Mouse (Mus musculus) bone marrow macrophage, adult 2 months (primary cell): ENCODE measurements around the gene Ube2n.

Source experiments
- CTCF ChIP-seq: IDR thresholded peaks from 2 replicates; pipeline ENCODE4 v1.5.1; 2012; ENCODE audit warnings: low read depth, mild to moderate bottlenecking, low read length, moderate library complexity
- POLR2A ChIP-seq: IDR thresholded peaks from 2 replicates; pipeline ENCODE4 v1.6.1; 2012; ENCODE audit warnings: mild to moderate bottlenecking, low read depth, low read length, borderline replicate concordance

DNA sequence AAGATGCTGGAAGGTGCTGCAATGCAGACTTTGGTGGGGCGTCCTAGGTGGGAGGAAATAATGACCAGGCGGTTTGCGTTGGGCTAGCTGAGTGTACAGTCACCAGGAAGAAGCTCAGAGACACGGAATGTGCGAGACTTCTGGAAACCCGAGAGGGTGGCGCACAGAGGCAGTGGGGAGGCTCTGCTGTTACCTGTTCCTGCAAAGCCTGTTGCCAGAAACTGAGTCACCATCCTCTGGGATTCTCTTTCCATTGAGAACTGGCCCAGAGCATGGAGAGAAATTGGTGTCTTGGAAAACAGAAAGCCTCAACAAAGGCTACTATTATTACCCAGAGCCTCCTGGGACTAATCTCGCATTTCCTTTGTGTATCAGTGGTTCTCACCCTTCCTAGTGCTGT, 6.8 kb upstream of the Ube2n start:
- TF ChIP-seq POLR2A, result no peak
- TF ChIP-seq CTCF, result no peak
